Mouse (Mus musculus) liver, embryonic 12.5 days (tissue): ENCODE data around the gene Cfap77. TPM values are rescaled to one million over a fixed set of nuclear protein-coding genes. Genes with fewer than 3 reads are reported as not detected.
"Not testable (repeated sequence)": the region's sequence is repeated elsewhere in the genome, so short reads cannot be mapped to it uniquely, and the experiment has no call there.

Source experiments
- ATAC-seq: fragments of 200-750 bp; cut with Nextera tagmentation; 2 replicates; pipeline ENCODE4 v1.8.0; 2017; ENCODE audit warnings: moderate number of reproducible peaks, mild to moderate bottlenecking, moderate library complexity
- H3K27ac ChIP-seq: fragments of 300-500 bp; sonication (generic); 2 replicates; pipeline ENCODE4 v1.5.1; 2016; ENCODE audit warnings: mild to moderate bottlenecking
- H3K27me3 ChIP-seq: fragments of 300-500 bp; sonication (generic); replicated peaks from 2 replicates; pipeline ENCODE4 v1.6.1; 2016; ENCODE audit warnings: mild to moderate bottlenecking, moderate library complexity
- H3K36me3 ChIP-seq: fragments of 300-500 bp; sonication (generic); 2 replicates; pipeline ENCODE4 v1.6.1; 2016; ENCODE audit warnings: mild to moderate bottlenecking, moderate library complexity
- H3K4me1 ChIP-seq: fragments of 300-500 bp; sonication (generic); 2 replicates; pipeline ENCODE4 v1.6.1; 2016
- H3K4me2 ChIP-seq: fragments of 300-500 bp; sonication (generic); 2 replicates; pipeline ENCODE4 v1.6.1; 2016; ENCODE audit warnings: mild to moderate bottlenecking, moderate library complexity
- H3K4me3 ChIP-seq: fragments of 300-500 bp; sonication (generic); 2 replicates; pipeline ENCODE4 v1.5.1; 2016; ENCODE audit warnings: mild to moderate bottlenecking, moderate library complexity
- H3K9ac ChIP-seq: fragments of 300-500 bp; sonication (generic); 2 replicates; pipeline ENCODE4 v1.6.1; 2016; ENCODE audit warnings: mild to moderate bottlenecking, moderate library complexity
- H3K9me3 ChIP-seq: fragments of 300-500 bp; sonication (generic); replicated peaks from 2 replicates; pipeline ENCODE4 v1.6.1; 2016; ENCODE audit warnings: mild to moderate bottlenecking, moderate library complexity
- WGBS: fragments of 180-500 bp; shearing (Covaris S2); methylation state at CpG from one replicate; pipeline ENCODE4 v1.1.7; 2016; ENCODE audit not compliant: insufficient replicate concordance; 5-methylcytosine and 5-hydroxymethylcytosine counted together
- polyA plus RNA-seq: library from polyadenylated mRNA; unstranded; fragments of >200 nt; fragmentation: Nextera tagmentation; extraction: Ambion mirVana; gene quantifications from 2 replicates; pipeline ENCODE4 v1.2.1, GENCODE M21; 2016

The Cfap77 gene
- 0.12 and 0.30 TPM in 2 replicates for polyA plus RNA-seq

- Histone ChIP-seq H3K9ac (peak within 1 kb of the TSS; percentile 45), H3K4me3 (peak within 1 kb of the TSS; percentile 60), H3K27me3 (peaks cover 48% of the 10 kb centered on the region), H3K36me3 (no peaks in the 10 kb centered on the region), H3K27ac (no peak within 1 kb of the TSS), H3K4me2 (peak within 1 kb of the TSS; percentile 82), H3K9me3 (no peaks in the 10 kb centered on the region), H3K4me1 (peaks cover 22% of the 10 kb centered on the region)
- 1% methylated on average over 25 of the region's 25 CpGs for WGBS
- peak; percentile 62 for ATAC-seq
These were observed at the start of gene Cfap77 for GRCm38 (mm10) chr2:29054991-29055390. Gene Cfap77 (minus strand): TSS chr2:29055066.

- not testable (repeated sequence) for H3K4me1 ChIP-seq, H3K4me3 ChIP-seq, H3K4me2 ChIP-seq, H3K27ac ChIP-seq, H3K9me3 ChIP-seq, H3K36me3 ChIP-seq, H3K27me3 ChIP-seq, H3K9ac ChIP-seq, ATAC-seq
- WGBS: 68% methylated on average over 9 of the region's 10 CpGs
These were observed 47.8 kb upstream of the Cfap77 start for GRCm38 (mm10) chr2:29102416-29103377.

- H3K27ac ChIP-seq: no peak overlapping the region
- H3K4me3 ChIP-seq: peak overlapping the region; percentile 26
- no peaks in the 10 kb centered on the region for H3K27me3 ChIP-seq
- H3K4me1 ChIP-seq: peaks cover 3% of the 10 kb centered on the region; the same call in 1 of the 2 replicates
- ATAC-seq: no peak
- H3K9me3 ChIP-seq: no peaks in the 10 kb centered on the region
- no peak overlapping the region for H3K9ac ChIP-seq
- peak overlapping the region; percentile 37 for H3K4me2 ChIP-seq
- 56% methylated on average over 7 of the region's 7 CpGs for WGBS
- no peaks in the 10 kb centered on the region for H3K36me3 ChIP-seq
These were observed 46.1 kb upstream of the Cfap77 start for GRCm38 (mm10) chr2:29100822-29101534.

- H3K27me3 ChIP-seq: no peaks in the 10 kb centered on the region
- peaks cover 3% of the 10 kb centered on the region; the same call in 1 of the 2 replicates for H3K4me1 ChIP-seq
- no peak overlapping the region for H3K4me3 ChIP-seq
- H3K9ac ChIP-seq: no peak overlapping the region
- no peak overlapping the region for H3K27ac ChIP-seq
- WGBS: 76% methylated on average over 14 of the region's 14 CpGs
- H3K4me2 ChIP-seq: no peak overlapping the region
- no peaks in the 10 kb centered on the region for H3K36me3 ChIP-seq
- H3K9me3 ChIP-seq: no peaks in the 10 kb centered on the region
- no peak for ATAC-seq
These were observed 44.8 kb upstream of the Cfap77 start for GRCm38 (mm10) chr2:29099646-29100045.

- Histone ChIP-seq H3K4me3 (no peak overlapping the region), H3K4me1 (peaks cover 3% of the 10 kb centered on the region; the same call in 1 of the 2 replicates), H3K9ac (no peak overlapping the region), H3K9me3 (no peaks in the 10 kb centered on the region), H3K27ac (no peak overlapping the region), H3K36me3 (no peaks in the 10 kb centered on the region), H3K4me2 (no peak overlapping the region), H3K27me3 (no peaks in the 10 kb centered on the region)
- no peak for ATAC-seq
- WGBS: 68% methylated on average over 8 of the region's 8 CpGs
These were observed 43.9 kb upstream of the Cfap77 start for GRCm38 (mm10) chr2:29098786-29099185.

GRCm38 (mm10) chr2:29097955-29098354, 43.1 kb upstream of the Cfap77 start:
- not testable (repeated sequence) for H3K27ac ChIP-seq, H3K36me3 ChIP-seq, H3K27me3 ChIP-seq, H3K9ac ChIP-seq, H3K4me1 ChIP-seq, H3K9me3 ChIP-seq, ATAC-seq, H3K4me2 ChIP-seq, H3K4me3 ChIP-seq
- 77% methylated on average over 5 of the region's 5 CpGs for WGBS

GRCm38 (mm10) chr2:29097465-29097864, 42.6 kb upstream of the Cfap77 start:
- WGBS: 60% methylated on average over 3 of the region's 3 CpGs
- ATAC-seq: no peak

GRCm38 (mm10) chr2:29096751-29097150, 41.9 kb upstream of the Cfap77 start:
- H3K4me2 ChIP-seq: no peak overlapping the region
- H3K4me1 ChIP-seq: peaks cover 3% of the 10 kb centered on the region; the same call in 1 of the 2 replicates
- 53% methylated on average over 4 of the region's 4 CpGs for WGBS
- H3K9ac ChIP-seq: no peak overlapping the region
- no peak overlapping the region for H3K4me3 ChIP-seq
- no peaks in the 10 kb centered on the region for H3K9me3 ChIP-seq
- no peak for ATAC-seq
- no peaks in the 10 kb centered on the region for H3K27me3 ChIP-seq
- H3K27ac ChIP-seq: no peak overlapping the region
- H3K36me3 ChIP-seq: no peaks in the 10 kb centered on the region

More at GRCm38 (mm10) chr2:29097465-29097864, 42.6 kb upstream of the Cfap77 start:
- no peak overlapping the region for H3K27ac ChIP-seq
- no peak overlapping the region for H3K4me3 ChIP-seq
- no peaks in the 10 kb centered on the region for H3K36me3 ChIP-seq
- peaks cover 3% of the 10 kb centered on the region; the same call in 1 of the 2 replicates for H3K4me1 ChIP-seq
- no peaks in the 10 kb centered on the region for H3K9me3 ChIP-seq
- H3K27me3 ChIP-seq: no peaks in the 10 kb centered on the region
- H3K4me2 ChIP-seq: no peak overlapping the region
- H3K9ac ChIP-seq: no peak overlapping the region

GRCm38 (mm10) chr2:29095674-29096073, 40.8 kb upstream of the Cfap77 start:
- Histone ChIP-seq H3K27me3 (no peaks in the 10 kb centered on the region), H3K27ac (no peak overlapping the region), H3K4me2 (no peak overlapping the region), H3K4me1 (0 out of 2 replicates have a peak, but pooled peaks cover under 1% of the 10 kb centered on the region), H3K4me3 (no peak overlapping the region), H3K9me3 (no peaks in the 10 kb centered on the region), H3K36me3 (no peaks in the 10 kb centered on the region), H3K9ac (no peak overlapping the region)
- no peak for ATAC-seq
- WGBS: 83% methylated on average over 8 of the region's 8 CpGs

GRCm38 (mm10) chr2:29089276-29089675, 34.4 kb upstream of the Cfap77 start:
- not testable (repeated sequence) for H3K4me1 ChIP-seq, H3K9ac ChIP-seq, H3K27me3 ChIP-seq, H3K4me2 ChIP-seq, ATAC-seq, H3K27ac ChIP-seq, H3K4me3 ChIP-seq, H3K9me3 ChIP-seq
- 83% methylated on average over 6 of the region's 6 CpGs for WGBS
- peaks cover 34% of the 10 kb centered on the region for H3K36me3 ChIP-seq

- no peak overlapping the region for H3K27ac ChIP-seq
- no peaks in the 10 kb centered on the region for H3K27me3 ChIP-seq
- ATAC-seq: no peak
- H3K4me3 ChIP-seq: no peak overlapping the region
- no peaks in the 10 kb centered on the region for H3K4me1 ChIP-seq
- H3K9me3 ChIP-seq: no peaks in the 10 kb centered on the region
- H3K36me3 ChIP-seq: peaks cover 67% of the 10 kb centered on the region
- H3K9ac ChIP-seq: no peak overlapping the region
- H3K4me2 ChIP-seq: no peak overlapping the region
- 86% methylated on average over 7 of the region's 7 CpGs for WGBS
These were observed 31.2 kb upstream of the Cfap77 start for GRCm38 (mm10) chr2:29086026-29086425.

GRCm38 (mm10) chr2:29081965-29082364, 27.1 kb upstream of the Cfap77 start:
- Histone ChIP-seq H3K4me2 (no peak overlapping the region), H3K4me3 (no peak overlapping the region), H3K36me3 (peaks cover 92% of the 10 kb centered on the region), H3K4me1 (no peaks in the 10 kb centered on the region), H3K27ac (no peak overlapping the region), H3K27me3 (no peaks in the 10 kb centered on the region), H3K9ac (no peak overlapping the region), H3K9me3 (no peaks in the 10 kb centered on the region)
- ATAC-seq: no peak
- 69% methylated on average over 3 of the region's 3 CpGs for WGBS
